Mouse (Mus musculus): ENCODE results near the gene Lmntd2. TPM values are rescaled to one million over a fixed set of nuclear protein-coding genes. Genes with fewer than 3 reads are reported as not detected.
A peak's percentile ranks its signal among the peaks of the same experiment; 100 is the strongest.

Gene Lmntd2
- polyA plus RNA-seq, 1 experiment, result 216 TPM

- TF ChIP-seq CTCF (IDR thresholded peaks at IDR 0.05; ENCODE audit: control insufficient read depth, insufficient read depth, insufficient replicate concordance, low read depth, low read length) (no peak), POLR2A (IDR thresholded peaks at IDR 0.05; ENCODE audit: control insufficient read depth, low read depth, low read length) (peak; percentile 17; the same call in 1 of the 2 replicates)
- H3K27me3 ChIP-seq (ENCODE audit: control insufficient read depth, insufficient read depth, low read length), result no peaks in the 10 kb centered on the region
- H3K27ac ChIP-seq (ENCODE audit: control insufficient read depth, insufficient read depth, low read depth, low read length), result peak overlapping the region; percentile 50; the same call in 1 of the 2 replicates
- no peaks in the 10 kb centered on the region for H3K36me3 ChIP-seq (ENCODE audit: control insufficient read depth, insufficient read depth, low read length)
- H3K4me1 ChIP-seq (ENCODE audit: control insufficient read depth, insufficient read depth, low read length), result peaks cover 24% of the 10 kb centered on the region
- peak overlapping the region; percentile 50 for H3K4me3 ChIP-seq (ENCODE audit: control insufficient read depth, low read depth, low read length)
Observed at GRCm38 (mm10) chr7:141221249-141222125, 7.6 kb upstream of the Lmntd2 start.

GRCm38 (mm10) chr7:141220377-141220776, 6.5 kb upstream of the Lmntd2 start:
- H3K27ac ChIP-seq (ENCODE audit: control insufficient read depth, insufficient read depth, low read depth, low read length), result no peak overlapping the region
- TF ChIP-seq CTCF (IDR thresholded peaks at IDR 0.05; ENCODE audit: control insufficient read depth, insufficient read depth, insufficient replicate concordance, low read depth, low read length) (no peak), POLR2A (IDR thresholded peaks at IDR 0.05; ENCODE audit: control insufficient read depth, low read depth, low read length) (no peak)
- H3K27me3 ChIP-seq (ENCODE audit: control insufficient read depth, insufficient read depth, low read length), result no peaks in the 10 kb centered on the region
- no peaks in the 10 kb centered on the region for H3K36me3 ChIP-seq (ENCODE audit: control insufficient read depth, insufficient read depth, low read length)
- peaks cover 32% of the 10 kb centered on the region for H3K4me1 ChIP-seq (ENCODE audit: control insufficient read depth, insufficient read depth, low read length)
- no peak overlapping the region for H3K4me3 ChIP-seq (ENCODE audit: control insufficient read depth, low read depth, low read length)

GRCm38 (mm10) chr7:141219558-141220099, 5.7 kb upstream of the Lmntd2 start:
- no peak overlapping the region for H3K4me3 ChIP-seq (ENCODE audit: control insufficient read depth, low read depth, low read length)
- H3K36me3 ChIP-seq (ENCODE audit: control insufficient read depth, insufficient read depth, low read length), result no peaks in the 10 kb centered on the region
- TF ChIP-seq POLR2A (IDR thresholded peaks at IDR 0.05; ENCODE audit: control insufficient read depth, low read depth, low read length) (no peak), CTCF (IDR thresholded peaks at IDR 0.05; ENCODE audit: control insufficient read depth, insufficient read depth, insufficient replicate concordance, low read depth, low read length) (no peak)
- H3K27me3 ChIP-seq (ENCODE audit: control insufficient read depth, insufficient read depth, low read length), result no peaks in the 10 kb centered on the region
- H3K27ac ChIP-seq (ENCODE audit: control insufficient read depth, insufficient read depth, low read depth, low read length), result no peak overlapping the region
- peaks cover 39% of the 10 kb centered on the region for H3K4me1 ChIP-seq (ENCODE audit: control insufficient read depth, insufficient read depth, low read length)

GRCm38 (mm10) chr7:141218557-141219133, 4.8 kb upstream of the Lmntd2 start:
- Histone ChIP-seq H3K4me3 (ENCODE audit: control insufficient read depth, low read depth, low read length) (no peak overlapping the region), H3K27me3 (ENCODE audit: control insufficient read depth, insufficient read depth, low read length) (no peaks in the 10 kb centered on the region), H3K36me3 (ENCODE audit: control insufficient read depth, insufficient read depth, low read length) (no peaks in the 10 kb centered on the region), H3K4me1 (ENCODE audit: control insufficient read depth, insufficient read depth, low read length) (peaks cover 39% of the 10 kb centered on the region), H3K27ac (ENCODE audit: control insufficient read depth, insufficient read depth, low read depth, low read length) (no peak overlapping the region)
- TF ChIP-seq CTCF (IDR thresholded peaks at IDR 0.05; ENCODE audit: control insufficient read depth, insufficient read depth, insufficient replicate concordance, low read depth, low read length) (no peak), POLR2A (IDR thresholded peaks at IDR 0.05; ENCODE audit: control insufficient read depth, low read depth, low read length) (no peak)

GRCm38 (mm10) chr7:141218141-141218540, 4.3 kb upstream of the Lmntd2 start:
- TF ChIP-seq CTCF (IDR thresholded peaks at IDR 0.05; ENCODE audit: control insufficient read depth, insufficient read depth, insufficient replicate concordance, low read depth, low read length), result no peak
- TF ChIP-seq POLR2A (IDR thresholded peaks at IDR 0.05; ENCODE audit: control insufficient read depth, low read depth, low read length), result no peak
- H3K4me3 ChIP-seq (ENCODE audit: control insufficient read depth, low read depth, low read length), result no peak overlapping the region
- no peaks in the 10 kb centered on the region for H3K27me3 ChIP-seq (ENCODE audit: control insufficient read depth, insufficient read depth, low read length)
- H3K36me3 ChIP-seq (ENCODE audit: control insufficient read depth, insufficient read depth, low read length), result no peaks in the 10 kb centered on the region
- H3K27ac ChIP-seq (ENCODE audit: control insufficient read depth, insufficient read depth, low read depth, low read length), result no peak overlapping the region
- peaks cover 39% of the 10 kb centered on the region for H3K4me1 ChIP-seq (ENCODE audit: control insufficient read depth, insufficient read depth, low read length)

GRCm38 (mm10) chr7:141217343-141218013, 3.6 kb upstream of the Lmntd2 start:
- no peak overlapping the region for H3K4me3 ChIP-seq (ENCODE audit: control insufficient read depth, low read depth, low read length)
- no peak overlapping the region for H3K27ac ChIP-seq (ENCODE audit: control insufficient read depth, insufficient read depth, low read depth, low read length)
- H3K4me1 ChIP-seq (ENCODE audit: control insufficient read depth, insufficient read depth, low read length), result peaks cover 36% of the 10 kb centered on the region

GRCm38 (mm10) chr7:141216894-141217293, 3.0 kb upstream of the Lmntd2 start:
- Histone ChIP-seq H3K4me1 (ENCODE audit: control insufficient read depth, insufficient read depth, low read length) (peaks cover 30% of the 10 kb centered on the region), H3K27ac (ENCODE audit: control insufficient read depth, insufficient read depth, low read depth, low read length) (no peak overlapping the region)

More at GRCm38 (mm10) chr7:141217343-141218013, 3.6 kb upstream of the Lmntd2 start:
- H3K27me3 ChIP-seq (ENCODE audit: control insufficient read depth, insufficient read depth, low read length), result no peaks in the 10 kb centered on the region
- no peaks in the 10 kb centered on the region for H3K36me3 ChIP-seq (ENCODE audit: control insufficient read depth, insufficient read depth, low read length)
- TF ChIP-seq POLR2A (IDR thresholded peaks at IDR 0.05; ENCODE audit: control insufficient read depth, low read depth, low read length) (no peak), CTCF (IDR thresholded peaks at IDR 0.05; ENCODE audit: control insufficient read depth, insufficient read depth, insufficient replicate concordance, low read depth, low read length) (no peak)

More at GRCm38 (mm10) chr7:141216894-141217293, 3.0 kb upstream of the Lmntd2 start:
- Histone ChIP-seq H3K27me3 (ENCODE audit: control insufficient read depth, insufficient read depth, low read length) (no peaks in the 10 kb centered on the region), H3K4me3 (ENCODE audit: control insufficient read depth, low read depth, low read length) (peak overlapping the region; percentile 86), H3K36me3 (ENCODE audit: control insufficient read depth, insufficient read depth, low read length) (no peaks in the 10 kb centered on the region)
- TF ChIP-seq POLR2A (IDR thresholded peaks at IDR 0.05; ENCODE audit: control insufficient read depth, low read depth, low read length), result no peak
- no peak for TF ChIP-seq CTCF (IDR thresholded peaks at IDR 0.05; ENCODE audit: control insufficient read depth, insufficient read depth, insufficient replicate concordance, low read depth, low read length)

Data from testis, adult 2 months (tissue).